Mouse (Mus musculus) erythroblast, embryonic 14.5 days (primary cell): Measurements from ENCODE around the gene Dmrt1.

Experiments used
- GATA1 ChIP-seq: IDR thresholded peaks from 2 replicates; pipeline ENCODE4 v1.6.1; 2012; ENCODE audit warnings: low read length, inconsistent platforms, mixed read lengths
- TAL1 ChIP-seq: IDR thresholded peaks from 3 replicates; pipeline ENCODE4 v1.6.1; 2012; ENCODE audit warnings: low read length, inconsistent platforms, mixed read lengths

- TF ChIP-seq GATA1 (no peak), TAL1 (no peak)
Observed at GRCm38 (mm10) chr19:25529673-25530072, 24.3 kb downstream of the Dmrt1 start.
